Mouse (Mus musculus): ENCODE results near the gene Pim1.

GRCm38 (mm10) chr17:29478271-29478670 lies 12.3 kb upstream of the Pim1 start:
- TF ChIP-seq CTCF (IDR thresholded peaks at IDR 0.05; ENCODE audit: insufficient read depth, low read length) (no peak), POLR2A (IDR thresholded peaks at IDR 0.05; ENCODE audit: borderline replicate concordance, extremely low read depth, low read depth, low read length) (no peak)

All from lung, adult 2 months (tissue).